Mouse (Mus musculus): ENCODE results near the gene Itgb5.

GRCm38 (mm10) chr16:33995496-33995895 lies 166.0 kb downstream of the Itgb5 start:
- no peak for TF ChIP-seq ELF1 (IDR thresholded peaks at IDR 0.05; ENCODE audit: low read depth, low read length)
- TF ChIP-seq EP300 (IDR thresholded peaks at IDR 0.05; ENCODE audit: low read depth in 1 of 2, low read length in 2 of 2): no peak
- no peak for TF ChIP-seq USF1 (IDR thresholded peaks at IDR 0.05; ENCODE audit: low read depth, low read length)
- TF ChIP-seq RCOR1 (IDR thresholded peaks at IDR 0.05; ENCODE audit: low read depth, low read length): no peak
- TF ChIP-seq ZNF384 (IDR thresholded peaks at IDR 0.05; ENCODE audit: low read depth, low read length): no peak
- TF ChIP-seq MAFK (IDR thresholded peaks at IDR 0.05; ENCODE audit: borderline replicate concordance, low read depth, low read length): no peak
- TF ChIP-seq HCFC1 (IDR thresholded peaks at IDR 0.05; ENCODE audit: low read depth, low read length): no peak
- TF ChIP-seq KAT2A (conservative IDR thresholded peaks at IDR 0.05; ENCODE audit: low read depth, low read length): no peak
- TF ChIP-seq POLR2A (IDR thresholded peaks at IDR 0.05; ENCODE audit: control insufficient read depth in 1 of 2, insufficient read depth in 1 of 2, low read depth in 1 of 2, low read length in 2 of 2, poor library complexity in 1 of 2): no peak
- no peak for TF ChIP-seq CTCF (IDR thresholded peaks at IDR 0.05 in 2 of 3, conservative IDR thresholded peaks at IDR 0.05 in 1 of 3; ENCODE audit: control insufficient read depth in 1 of 3, insufficient read depth in 1 of 3, low read depth in 2 of 3, low read length in 3 of 3, poor library complexity in 1 of 3, severe bottlenecking in 1 of 3)
- TF ChIP-seq GATA1 (IDR thresholded peaks at IDR 0.05; ENCODE audit: low read depth, low read length): no peak
- TF ChIP-seq MYC (IDR thresholded peaks at IDR 0.05; ENCODE audit: low read depth, low read length): no peak
- TF ChIP-seq POLR2AphosphoS2 (IDR thresholded peaks at IDR 0.05; ENCODE audit: low read length): no peak
